Mouse (Mus musculus): Measurements from ENCODE around the gene Gm10300. TPM values are rescaled to one million over a fixed set of nuclear protein-coding genes. Genes with fewer than 3 reads are reported as not detected.

The Gm10300 gene
- polyA plus RNA-seq, 1 experiment from 2014 or later = 0.12 TPM

DNA sequence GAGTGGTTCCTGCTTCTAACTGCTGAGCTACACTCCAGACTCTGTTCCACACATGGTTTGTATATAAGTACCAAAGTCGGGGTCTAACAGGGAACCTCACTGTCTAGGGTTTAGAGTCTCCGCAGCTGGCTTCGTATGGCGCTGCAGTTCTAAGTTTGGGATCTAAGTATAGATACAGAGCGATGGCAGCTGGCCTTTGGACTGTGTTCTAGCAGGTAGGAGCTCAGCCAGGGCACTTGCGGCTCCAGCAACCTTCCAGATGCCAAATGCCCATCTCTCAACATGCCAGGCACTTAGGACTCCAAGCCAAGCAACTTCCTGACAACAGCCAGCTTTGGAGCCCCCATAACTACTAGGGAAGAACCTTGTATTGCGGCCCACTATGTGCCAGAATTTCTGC, 33.7 kb downstream of the Gm10300 start:
- Histone ChIP-seq H3K27me3 (ENCODE audit: insufficient read depth, low read length) (no peaks in the 10 kb centered on the region), H3K9ac (replicated peaks; ENCODE audit: low read length) (no peak overlapping the region), H3K36me3 (ENCODE audit: insufficient read depth, low read length) (no peaks in the 10 kb centered on the region), H3K27ac (ENCODE audit: low read length) (no peak overlapping the region), H3K4me3 (ENCODE audit: low read length) (no peak overlapping the region), H3K4me1 (ENCODE audit: insufficient read depth, low read length) (no peaks in the 10 kb centered on the region), H3K9me3 (ENCODE audit: low read length) (no peaks in the 10 kb centered on the region), H3K4me2 (replicated peaks; ENCODE audit: low read depth, low read length) (no peak overlapping the region)
- no peak for ATAC-seq (ENCODE audit: low FRiP score, low TSS enrichment)
- WGBS = 94% methylated on average over 7 of the region's 7 CpGs

GRCm38 (mm10) chr4:132111227-132111626, 36.7 kb downstream of the Gm10300 start:
- Histone ChIP-seq H3K36me3 (ENCODE audit: insufficient read depth, low read length) (no peaks in the 10 kb centered on the region), H3K4me3 (ENCODE audit: low read length) (no peak overlapping the region), H3K4me1 (ENCODE audit: insufficient read depth, low read length) (no peaks in the 10 kb centered on the region), H3K9me3 (ENCODE audit: low read length) (no peaks in the 10 kb centered on the region), H3K27ac (ENCODE audit: low read length) (no peak overlapping the region), H3K9ac (replicated peaks; ENCODE audit: low read length) (no peak overlapping the region), H3K27me3 (ENCODE audit: insufficient read depth, low read length) (0 out of 2 replicates have a peak, but pooled peaks cover 6% of the 10 kb centered on the region), H3K4me2 (replicated peaks; ENCODE audit: low read depth, low read length) (no peak overlapping the region)
- 67% methylated on average over 4 of the region's 4 CpGs for whole genome bisulfite sequencing
- ATAC-seq (ENCODE audit: low FRiP score, low TSS enrichment) = no peak

- Histone ChIP-seq H3K9me3 (ENCODE audit: low read length) (no peaks in the 10 kb centered on the region), H3K27ac (ENCODE audit: low read length) (no peak overlapping the region), H3K4me2 (replicated peaks; ENCODE audit: low read depth, low read length) (peak overlapping the region; percentile 50), H3K9ac (replicated peaks; ENCODE audit: low read length) (peak overlapping the region; percentile 5; the same call in 1 of the 2 replicates), H3K4me3 (ENCODE audit: low read length) (peak overlapping the region; percentile 40), H3K36me3 (ENCODE audit: insufficient read depth, low read length) (no peaks in the 10 kb centered on the region), H3K4me1 (ENCODE audit: insufficient read depth, low read length) (no peaks in the 10 kb centered on the region), H3K27me3 (ENCODE audit: insufficient read depth, low read length) (0 out of 2 replicates have a peak, but pooled peaks cover 6% of the 10 kb centered on the region)
- ATAC-seq (ENCODE audit: low FRiP score, low TSS enrichment) = no peak
- 37% methylated on average over 53 of the region's 53 CpGs for WGBS
Observed at GRCm38 (mm10) chr4:132113411-132114095, 39.1 kb downstream of the Gm10300 start.

DNA sequence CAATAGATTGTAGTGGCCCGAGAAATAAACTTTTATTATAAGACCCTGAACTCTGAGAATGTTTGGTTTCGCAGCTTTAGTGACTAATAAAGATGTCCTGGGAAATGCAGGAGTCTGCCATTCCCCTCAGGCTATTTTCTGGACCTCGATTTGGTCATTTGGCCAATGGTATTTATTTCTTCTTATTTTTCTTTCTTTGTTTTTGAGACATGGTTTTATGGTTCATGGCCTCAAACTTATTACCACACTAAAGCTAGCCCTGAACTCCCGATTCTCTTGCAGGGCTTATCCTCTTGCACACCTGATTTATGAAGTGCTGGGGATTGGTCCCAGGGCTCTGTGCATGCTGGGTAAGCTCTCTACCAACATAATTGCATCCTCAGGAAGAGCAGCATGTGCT, 41.8 kb downstream of the Gm10300 start:
- WGBS = 49% methylated on average over 4 of the region's 4 CpGs
- H3K9me3 ChIP-seq (ENCODE audit: low read length) = no peaks in the 10 kb centered on the region
- no peak overlapping the region for H3K4me2 ChIP-seq (replicated peaks; ENCODE audit: low read depth, low read length)
- H3K27ac ChIP-seq (ENCODE audit: low read length) = no peak overlapping the region
- no peaks in the 10 kb centered on the region for H3K36me3 ChIP-seq (ENCODE audit: insufficient read depth, low read length)
- H3K4me3 ChIP-seq (ENCODE audit: low read length) = no peak overlapping the region
- no peak for ATAC-seq (ENCODE audit: low FRiP score, low TSS enrichment)
- H3K4me1 ChIP-seq (ENCODE audit: insufficient read depth, low read length) = no peaks in the 10 kb centered on the region
- H3K27me3 ChIP-seq (ENCODE audit: insufficient read depth, low read length) = 0 out of 2 replicates have a peak, but pooled peaks cover 6% of the 10 kb centered on the region
- no peak overlapping the region for H3K9ac ChIP-seq (replicated peaks; ENCODE audit: low read length)

GRCm38 (mm10) chr4:132119566-132119965, 45.1 kb downstream of the Gm10300 start:
- Histone ChIP-seq H3K9ac (replicated peaks; ENCODE audit: low read length) (0 out of 2 replicates have a peak overlapping the region, but pooled peaks have one; percentile 12), H3K4me2 (replicated peaks; ENCODE audit: low read depth, low read length) (no peak overlapping the region), H3K9me3 (ENCODE audit: low read length) (no peaks in the 10 kb centered on the region), H3K4me3 (ENCODE audit: low read length) (no peak overlapping the region), H3K36me3 (ENCODE audit: insufficient read depth, low read length) (no peaks in the 10 kb centered on the region), H3K27ac (ENCODE audit: low read length) (no peak overlapping the region), H3K27me3 (ENCODE audit: insufficient read depth, low read length) (no peaks in the 10 kb centered on the region), H3K4me1 (ENCODE audit: insufficient read depth, low read length) (no peaks in the 10 kb centered on the region)
- ATAC-seq (ENCODE audit: low FRiP score, low TSS enrichment) = no peak
- WGBS = 23% methylated on average over 9 of the region's 9 CpGs

DNA sequence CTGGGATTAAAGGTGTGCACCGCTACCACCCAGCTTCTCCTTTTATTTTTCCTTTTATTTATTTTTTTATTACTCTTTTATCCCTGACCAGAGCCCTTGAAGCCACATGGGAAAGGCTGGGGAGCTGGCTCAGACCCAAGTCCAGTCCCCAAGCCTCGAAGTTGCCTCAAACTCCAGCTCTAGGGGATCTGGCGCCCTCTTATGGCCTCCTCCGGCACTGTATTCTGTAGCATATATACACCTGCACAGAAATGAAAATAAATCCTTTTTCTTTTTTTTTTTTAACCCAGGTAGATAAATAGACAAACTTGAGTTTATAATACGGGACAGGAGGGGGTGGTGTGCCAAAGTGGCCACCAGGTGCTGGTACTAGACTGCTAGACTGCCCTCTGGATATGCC, 47.2 kb downstream of the Gm10300 start:
- no peak overlapping the region for H3K9ac ChIP-seq (replicated peaks; ENCODE audit: low read length)

DNA sequence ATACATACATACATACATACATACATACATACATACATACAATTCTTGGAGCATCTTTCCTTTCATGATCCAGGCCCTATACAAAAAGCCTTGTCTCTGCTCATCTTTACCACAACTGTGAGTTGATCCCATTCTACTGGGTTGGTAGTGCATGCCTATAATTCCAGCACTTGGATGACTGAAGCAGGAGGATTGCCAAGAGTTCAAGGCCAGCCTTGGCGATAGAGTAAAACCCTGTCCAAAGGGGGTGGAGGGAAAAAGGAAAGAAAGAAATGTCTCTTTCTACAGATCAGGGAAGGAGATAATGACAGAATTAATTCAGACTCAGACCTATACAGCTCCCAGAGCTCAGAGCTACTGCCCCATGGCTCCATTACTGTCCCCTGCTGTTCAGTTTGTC, 48.7 kb downstream of the Gm10300 start:
- no peaks in the 10 kb centered on the region for H3K9me3 ChIP-seq (ENCODE audit: low read length)
- H3K4me3 ChIP-seq (ENCODE audit: low read length) = no peak overlapping the region
- 88% methylated on average over 1 of the region's 1 CpGs for WGBS
- no peak overlapping the region for H3K9ac ChIP-seq (replicated peaks; ENCODE audit: low read length)
- H3K4me1 ChIP-seq (ENCODE audit: insufficient read depth, low read length) = no peaks in the 10 kb centered on the region
- no peak for ATAC-seq (ENCODE audit: low FRiP score, low TSS enrichment)
- no peak overlapping the region for H3K4me2 ChIP-seq (replicated peaks; ENCODE audit: low read depth, low read length)
- no peaks in the 10 kb centered on the region for H3K27me3 ChIP-seq (ENCODE audit: insufficient read depth, low read length)
- no peaks in the 10 kb centered on the region for H3K36me3 ChIP-seq (ENCODE audit: insufficient read depth, low read length)
- H3K27ac ChIP-seq (ENCODE audit: low read length) = no peak overlapping the region

More for the DNA sequence above, 47.2 kb downstream of the Gm10300 start:
- H3K27me3 ChIP-seq (ENCODE audit: insufficient read depth, low read length) = no peaks in the 10 kb centered on the region
- ATAC-seq (ENCODE audit: low FRiP score, low TSS enrichment) = no peak
- H3K27ac ChIP-seq (ENCODE audit: low read length) = no peak overlapping the region
- H3K36me3 ChIP-seq (ENCODE audit: insufficient read depth, low read length) = no peaks in the 10 kb centered on the region
- WGBS = 75% methylated on average over 5 of the region's 5 CpGs
- no peaks in the 10 kb centered on the region for H3K4me1 ChIP-seq (ENCODE audit: insufficient read depth, low read length)
- H3K4me2 ChIP-seq (replicated peaks; ENCODE audit: low read depth, low read length) = no peak overlapping the region
- no peak overlapping the region for H3K4me3 ChIP-seq (ENCODE audit: low read length)
- H3K9me3 ChIP-seq (ENCODE audit: low read length) = no peaks in the 10 kb centered on the region

Other genes with a start within 250 kb of the Gm10300 start
- 33.5 and 37.0 TPM in 2 replicates for gene Ptpru, start 236.4 kb upstream of the Gm10300 start, polyA plus RNA-seq (2015; fragmentation: Nextera tagmentation; extraction: Ambion mirVana)
- gene Mecr, start 231.2 kb upstream of the Gm10300 start, polyA plus RNA-seq (2015; fragmentation: Nextera tagmentation; extraction: Ambion mirVana) = 53.8 and 55.4 TPM in 2 replicates
- gene Srsf4, start 201.1 kb upstream of the Gm10300 start, polyA plus RNA-seq (2015; fragmentation: Nextera tagmentation; extraction: Ambion mirVana) = 107 and 108 TPM in 2 replicates
- 0.54 and 1.0 TPM in 2 replicates for gene Tmem200b, start 152.9 kb upstream of the Gm10300 start, polyA plus RNA-seq (2015; fragmentation: Nextera tagmentation; extraction: Ambion mirVana)
- 68.6 and 72.5 TPM in 2 replicates for gene Epb41, start 624 bp downstream of the Gm10300 start, polyA plus RNA-seq (2015; fragmentation: Nextera tagmentation; extraction: Ambion mirVana)
- gene Oprd1, start 69.8 kb downstream of the Gm10300 start, polyA plus RNA-seq (2015; fragmentation: Nextera tagmentation; extraction: Ambion mirVana) = 0.06 and 0.19 TPM in 2 replicates
- 106 and 108 TPM in 2 replicates for gene Ythdf2, start 137.6 kb downstream of the Gm10300 start, polyA plus RNA-seq (2015; fragmentation: Nextera tagmentation; extraction: Ambion mirVana)
- 39.3 and 45.1 TPM in 2 replicates for gene Gmeb1, start 186.9 kb downstream of the Gm10300 start, polyA plus RNA-seq (2015; fragmentation: Nextera tagmentation; extraction: Ambion mirVana)
- gene Taf12, start 199.7 kb downstream of the Gm10300 start, polyA plus RNA-seq (2015; fragmentation: Nextera tagmentation; extraction: Ambion mirVana) = 42.9 and 45.7 TPM in 2 replicates
- gene Rab42, start 228.7 kb downstream of the Gm10300 start, polyA plus RNA-seq (2015; fragmentation: Nextera tagmentation; extraction: Ambion mirVana) = 3.9 and 4.1 TPM in 2 replicates

All from kidney, embryonic 16.5 days (tissue).